Mouse (Mus musculus) Muller cell, postnatal 12 days (primary cell): Measurements from ENCODE around the gene Sbno2.

Experiments used
- DNase-seq: peaks from one replicate; pipeline ENCODE4 v3.0.0-alpha.2; 2015; ENCODE audit errors: inconsistent ontology term

Gene Sbno2

GRCm38 (mm10) chr10:80039559-80039979 is 65.8 kb downstream of the Sbno2 start, which contains the start of gene Polr2e:
TSS of gene Polr2e (minus strand) at chr10:80039795.
- peak; percentile 97 for DNase-seq

- DNase-seq: no peak
These were observed 68.5 kb downstream of the Sbno2 start for GRCm38 (mm10) chr10:80036832-80037231.

GRCm38 (mm10) chr10:80035686-80036085 is 69.7 kb downstream of the Sbno2 start:
- no peak for DNase-seq

- DNase-seq: no peak
These were observed 70.2 kb downstream of the Sbno2 start for GRCm38 (mm10) chr10:80035148-80035547.

GRCm38 (mm10) chr10:80033511-80034391 is 71.6 kb downstream of the Sbno2 start:
- DNase-seq: peak; percentile 73

GRCm38 (mm10) chr10:80032799-80033480 is 72.4 kb downstream of the Sbno2 start:
- DNase-seq: peak; percentile 69

GRCm38 (mm10) chr10:80030736-80031135 is 74.6 kb downstream of the Sbno2 start:
- DNase-seq: no peak

GRCm38 (mm10) chr10:80030191-80030590 is 75.2 kb downstream of the Sbno2 start:
- DNase-seq: no peak

- no peak for DNase-seq
These were observed 76.9 kb downstream of the Sbno2 start for GRCm38 (mm10) chr10:80028521-80028846.

- no peak for DNase-seq
These were observed 77.5 kb downstream of the Sbno2 start for GRCm38 (mm10) chr10:80027681-80028520.

GRCm38 (mm10) chr10:80025889-80026288 is 79.5 kb downstream of the Sbno2 start:
- DNase-seq: no peak

GRCm38 (mm10) chr10:80025463-80025862 is 79.9 kb downstream of the Sbno2 start:
- no peak for DNase-seq

- no peak for DNase-seq
These were observed 80.4 kb downstream of the Sbno2 start for GRCm38 (mm10) chr10:80025044-80025347.

- no peak for DNase-seq
These were observed 80.9 kb downstream of the Sbno2 start for GRCm38 (mm10) chr10:80024229-80025043.

- DNase-seq: no peak
These were observed 81.6 kb downstream of the Sbno2 start for GRCm38 (mm10) chr10:80023758-80024157.

- no peak for DNase-seq
These were observed 82.6 kb downstream of the Sbno2 start for GRCm38 (mm10) chr10:80022806-80023205.

GRCm38 (mm10) chr10:80022164-80022563 is 83.2 kb downstream of the Sbno2 start:
- no peak for DNase-seq

- DNase-seq: no peak
These were observed 84.1 kb downstream of the Sbno2 start for GRCm38 (mm10) chr10:80021320-80021641.

- DNase-seq: no peak
These were observed 84.6 kb downstream of the Sbno2 start for GRCm38 (mm10) chr10:80020603-80021319.

- DNase-seq: no peak
These were observed 85.2 kb downstream of the Sbno2 start for GRCm38 (mm10) chr10:80020191-80020590.
